Mouse (Mus musculus) spleen, adult 10 weeks (tissue): ENCODE measurements around the gene Atpaf1. TPM values are rescaled to one million over a fixed set of nuclear protein-coding genes. Genes with fewer than 3 reads are reported as not detected.

Experiments used
- polyA plus RNA-seq: library from polyadenylated mRNA; stranded (reverse); fragments of 350-450 nt; fragmentation: Illumina TruSeq; extraction: RNeasy Lipid Tissue Mini Kit (QIAGEN cat#74804); gene quantifications from one replicate; pipeline ENCODE4 v1.2.3, GENCODE M21; 2015; ENCODE audit warnings: low replicate concordance; ENCODE audit not compliant: insufficient read depth

Atpaf1 gene
- 38.0 TPM for polyA plus RNA-seq

GRCm38 (mm10) chr4:115784769-115785510, at the start of gene Atpaf1:
Gene Atpaf1 (plus strand): TSS chr4:115784812.

GRCm38 (mm10) chr4:115737551-115738041, 47.0 kb upstream of the Atpaf1 start, which contains the start of gene Efcab14:
Gene Efcab14 (plus strand): TSS chr4:115737744.

GRCm38 (mm10) chr4:115780918-115781317, 3.7 kb upstream of the Atpaf1 start, which contains the start of gene Tex38:
Gene Tex38 (minus strand): TSS chr4:115781018.

GRCm38 (mm10) chr4:115827888-115828571, 43.4 kb downstream of the Atpaf1 start, which contains the start of gene Mob3c:
Gene Mob3c (plus strand): TSS chr4:115828092.

GRCm38 (mm10) chr4:115838696-115839641, 54.4 kb downstream of the Atpaf1 start, which contains the start of gene Mknk1:
Gene Mknk1 (plus strand): TSS chr4:115839198.

Other genes with a start within 250 kb of the Atpaf1 start
- not detected for gene Cyp4a31, start 221.2 kb upstream of the Atpaf1 start, polyA plus RNA-seq
- gene Cyp4a32, start 183.8 kb upstream of the Atpaf1 start, polyA plus RNA-seq = not detected
- gene Cyp4b1, start 137.1 kb upstream of the Atpaf1 start, polyA plus RNA-seq = 9.9 TPM
- 31.1 TPM for gene Efcab14, start 47.1 kb upstream of the Atpaf1 start, polyA plus RNA-seq
- gene Tex38, start 3.8 kb upstream of the Atpaf1 start, polyA plus RNA-seq = 1.1 TPM
- 31.9 TPM for gene Mob3c, start 43.3 kb downstream of the Atpaf1 start, polyA plus RNA-seq
- gene Mknk1, start 54.4 kb downstream of the Atpaf1 start, polyA plus RNA-seq = 85.0 TPM
- not detected for gene Kncn, start 99.6 kb downstream of the Atpaf1 start, polyA plus RNA-seq
- gene 6430628N08Rik, start 105.9 kb downstream of the Atpaf1 start, polyA plus RNA-seq = not detected
- not detected for gene Dmbx1, start 155.1 kb downstream of the Atpaf1 start, polyA plus RNA-seq
- gene Faah, start 233.1 kb downstream of the Atpaf1 start, polyA plus RNA-seq = 23.8 TPM